Mouse (Mus musculus): Measurements from ENCODE around the gene Adamts2.

DNA sequence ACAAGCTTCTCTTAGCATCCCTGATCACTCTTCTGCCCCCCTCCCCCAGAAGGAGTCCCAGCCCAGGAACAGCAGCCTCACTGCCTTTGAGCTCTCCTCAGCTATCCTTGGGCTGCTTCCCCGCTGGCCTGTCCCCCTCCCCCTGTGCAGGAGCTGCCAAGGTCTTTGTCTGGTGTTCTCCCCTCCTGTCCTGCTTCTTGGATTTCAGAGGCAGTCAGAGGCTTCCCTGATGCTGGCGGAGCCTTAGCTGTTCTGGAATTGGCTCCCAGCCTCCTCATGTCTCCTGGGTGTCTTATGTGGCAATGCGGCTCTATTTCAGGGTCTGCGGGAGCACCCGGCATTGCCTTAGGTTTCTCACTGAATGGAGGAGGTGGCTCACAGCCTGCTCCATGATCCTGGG, 22.8 kb downstream of the Adamts2 start:
- TF ChIP-seq CTCF (IDR thresholded peaks at IDR 0.05; ENCODE audit: extremely low read depth, insufficient read depth, insufficient read length, insufficient replicate concordance) (no peak), POLR2A (IDR thresholded peaks at IDR 0.05; ENCODE audit: low read depth, low read length) (no peak)

Data from spleen, adult 2 months (tissue).